Mouse (Mus musculus): Measurements from ENCODE around the gene Olfr1368. TPM values are rescaled to one million over a fixed set of nuclear protein-coding genes. Genes with fewer than 3 reads are reported as not detected.
A peak's percentile ranks its signal among the peaks of the same experiment; 100 is the strongest.

The Olfr1368 gene
- polyA plus RNA-seq, 1 experiment: not detected

DNA sequence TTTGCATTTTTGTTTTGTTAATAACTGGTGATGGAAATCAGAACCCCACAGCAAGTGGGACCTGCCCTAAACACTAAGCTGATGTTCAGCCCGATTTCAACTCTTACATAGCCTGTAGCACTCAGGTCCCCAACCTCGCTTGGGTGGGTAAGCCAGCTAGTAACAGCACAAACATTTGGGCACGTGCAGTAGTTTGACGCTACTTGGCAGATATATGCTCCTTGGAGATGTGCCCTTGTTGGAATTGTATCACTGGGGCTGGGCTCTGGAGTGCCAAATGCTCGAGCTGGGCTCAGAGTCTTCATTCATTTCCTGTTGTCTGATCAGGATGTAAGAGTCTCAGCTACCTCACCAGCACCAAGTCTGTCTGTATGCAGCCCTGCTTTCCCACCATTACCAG lies 16.9 kb upstream of the Olfr1368 start:
- H3K4me2 ChIP-seq (ENCODE audit: low read depth): no peak overlapping the region
- H3K79me2 ChIP-seq (ENCODE audit: control insufficient read depth, insufficient read depth): no peaks in the 10 kb centered on the region
- H3ac ChIP-seq (ENCODE audit: control insufficient read depth, insufficient read length): no peak overlapping the region
- no peak overlapping the region for H3K4me3 ChIP-seq
- TF ChIP-seq MAX (IDR thresholded peaks at IDR 0.05; ENCODE audit: low read depth) (no peak), TCF12 (IDR thresholded peaks at IDR 0.05; ENCODE audit: insufficient read depth, poor library complexity, severe bottlenecking) (no peak), USF1 (IDR thresholded peaks at IDR 0.05; ENCODE audit: low read depth) (no peak)
- H3K36me3 ChIP-seq (ENCODE audit: control insufficient read depth, insufficient read depth): no peaks in the 10 kb centered on the region
- peaks cover 2% of the 10 kb centered on the region for H3K27me3 ChIP-seq (ENCODE audit: control insufficient read depth, insufficient read depth, insufficient read length)

DNA sequence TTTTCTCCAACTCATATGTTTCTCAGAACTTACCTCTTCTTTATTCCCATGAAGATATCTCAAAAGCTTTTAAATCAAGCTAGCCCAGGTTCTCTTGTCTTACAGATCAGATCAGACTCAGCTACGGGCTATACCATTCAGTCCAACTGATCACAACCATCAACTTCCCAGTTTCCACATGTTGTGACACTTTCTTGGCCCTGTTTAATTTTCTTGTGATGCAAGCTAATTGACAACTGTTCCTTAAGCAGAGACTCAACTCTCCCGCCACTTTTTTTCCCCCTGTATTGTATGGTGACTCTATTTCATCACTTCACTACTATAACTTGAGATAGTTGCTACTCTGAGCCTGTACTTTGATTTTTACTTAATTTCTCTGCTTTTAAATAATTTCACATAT lies 15.9 kb upstream of the Olfr1368 start:
- TF ChIP-seq POLR2AphosphoS2 (IDR thresholded peaks at IDR 0.05; ENCODE audit: insufficient read length, low read depth): no peak
- TF ChIP-seq MYOG (IDR thresholded peaks at IDR 0.05; ENCODE audit: control insufficient read depth in 1 of 3, insufficient read depth in 1 of 3, insufficient read length in 2 of 3, low read depth in 2 of 3): no peak
- no peak for TF ChIP-seq MAX (IDR thresholded peaks at IDR 0.05; ENCODE audit: low read depth)
- no peak for TF ChIP-seq TCF3 (IDR thresholded peaks at IDR 0.05; ENCODE audit: insufficient read length, low read depth)
- no peak for TF ChIP-seq TCF12 (IDR thresholded peaks at IDR 0.05; ENCODE audit: insufficient read depth, poor library complexity, severe bottlenecking)
- no peak for TF ChIP-seq CEBPB (IDR thresholded peaks at IDR 0.05; ENCODE audit: insufficient read depth, poor library complexity, severe bottlenecking)
- no peak for TF ChIP-seq E2F4 (IDR thresholded peaks at IDR 0.05; ENCODE audit: insufficient read depth)
- TF ChIP-seq MYOD1 (IDR thresholded peaks at IDR 0.05; ENCODE audit: control insufficient read depth in 1 of 3, insufficient read length in 2 of 3, low read depth in 2 of 3): no peak
- Histone ChIP-seq H3K4me2 (ENCODE audit: low read depth) (peak overlapping the region; percentile 69), H3ac (ENCODE audit: control insufficient read depth, insufficient read length) (no peak overlapping the region), H3K4me3 (peak overlapping the region; percentile 40), H3K36me3 (ENCODE audit: control insufficient read depth, insufficient read depth) (no peaks in the 10 kb centered on the region), H3K27me3 (ENCODE audit: control insufficient read depth, insufficient read depth, insufficient read length) (peaks cover 5% of the 10 kb centered on the region), H3K79me2 (ENCODE audit: control insufficient read depth, insufficient read depth) (no peaks in the 10 kb centered on the region)

DNA sequence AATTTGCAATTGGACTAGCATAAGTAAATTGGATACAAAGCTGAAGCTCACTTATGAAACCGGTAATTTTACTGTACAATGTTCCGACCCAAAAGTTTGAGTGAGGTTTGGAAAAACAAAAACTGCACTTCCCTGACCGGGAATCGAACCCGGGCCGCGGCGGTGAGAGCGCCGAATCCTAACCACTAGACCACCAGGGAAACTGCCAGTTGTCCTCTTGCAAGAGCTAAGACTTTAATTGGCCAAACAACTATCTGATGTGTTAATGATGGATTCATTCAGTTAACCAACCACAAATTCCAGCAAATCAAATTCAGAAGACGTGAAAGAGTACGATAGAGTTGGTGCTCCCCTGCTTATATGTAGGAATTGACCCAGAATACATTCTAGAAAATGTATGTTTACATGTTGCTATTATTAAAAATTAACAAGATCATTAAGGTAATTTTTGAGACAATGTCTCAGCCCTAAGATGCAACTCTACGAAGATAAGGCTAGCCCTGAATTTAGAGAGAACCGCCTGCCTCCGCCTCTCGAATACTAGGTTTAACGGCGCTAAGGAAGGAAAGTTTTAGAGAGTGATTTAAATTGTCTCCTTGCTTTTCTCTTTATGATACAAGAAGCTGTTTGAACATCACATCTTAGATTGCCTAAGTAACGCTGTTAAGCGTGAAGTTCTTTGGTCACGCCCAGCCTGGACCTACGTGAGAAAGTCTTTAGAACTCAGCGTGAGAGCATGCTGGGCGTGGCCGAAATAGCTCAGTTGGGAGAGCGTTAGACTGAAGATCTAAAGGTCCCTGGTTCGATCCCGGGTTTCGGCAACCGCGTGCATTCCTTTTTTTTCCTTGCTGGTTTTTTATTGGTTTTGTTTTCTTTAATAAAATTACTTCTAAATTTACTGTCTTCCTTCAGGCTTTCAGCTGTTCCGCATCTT lies 15.3 kb upstream of the Olfr1368 start:
- Histone ChIP-seq H3K27me3 (ENCODE audit: control insufficient read depth, insufficient read depth, insufficient read length) (peaks cover 5% of the 10 kb centered on the region), H3K36me3 (ENCODE audit: control insufficient read depth, insufficient read depth) (no peaks in the 10 kb centered on the region), H3ac (ENCODE audit: control insufficient read depth, insufficient read length) (no peak overlapping the region), H3K4me3 (peak overlapping the region; percentile 40), H3K4me2 (ENCODE audit: low read depth) (peak overlapping the region; percentile 98), H3K79me2 (ENCODE audit: control insufficient read depth, insufficient read depth) (no peaks in the 10 kb centered on the region)
- TF ChIP-seq POLR2AphosphoS2 (IDR thresholded peaks at IDR 0.05; ENCODE audit: insufficient read length, low read depth): no peak
- TF ChIP-seq POLR2A (IDR thresholded peaks at IDR 0.05; ENCODE audit: insufficient read length, low read depth): no peak
- no peak for TF ChIP-seq USF1 (IDR thresholded peaks at IDR 0.05; ENCODE audit: low read depth)
- TF ChIP-seq CEBPB (IDR thresholded peaks at IDR 0.05; ENCODE audit: insufficient read depth, poor library complexity, severe bottlenecking): no peak
- no peak for TF ChIP-seq TCF3 (IDR thresholded peaks at IDR 0.05; ENCODE audit: insufficient read length, low read depth)

DNA sequence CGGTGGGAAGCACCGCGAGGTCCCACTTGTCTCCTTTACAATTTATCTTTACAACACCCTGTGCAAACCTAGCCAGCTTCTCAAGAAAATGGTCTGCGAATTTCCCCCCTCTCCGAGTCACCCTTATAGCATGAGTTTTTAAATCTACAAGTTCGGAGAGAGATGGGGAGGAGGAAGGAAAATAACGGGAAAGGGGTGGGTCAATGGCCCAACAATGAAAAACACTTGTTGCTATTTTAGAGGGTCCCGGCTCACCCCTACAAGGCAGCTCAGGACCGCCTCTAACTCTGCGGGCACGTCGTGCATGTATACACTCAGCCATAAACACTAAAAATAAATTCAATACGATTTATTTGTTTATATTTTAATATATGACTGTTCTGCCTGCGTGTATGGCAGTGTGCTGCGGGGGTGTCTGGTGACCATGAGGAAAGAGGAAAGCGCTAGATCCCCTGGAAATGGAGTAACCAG lies 14.4 kb upstream of the Olfr1368 start:
- TF ChIP-seq TCF3 (IDR thresholded peaks at IDR 0.05; ENCODE audit: insufficient read length, low read depth): no peak
- no peak for TF ChIP-seq MAX (IDR thresholded peaks at IDR 0.05; ENCODE audit: low read depth)
- no peak for TF ChIP-seq CEBPB (IDR thresholded peaks at IDR 0.05; ENCODE audit: insufficient read depth, poor library complexity, severe bottlenecking)
- TF ChIP-seq USF1 (IDR thresholded peaks at IDR 0.05; ENCODE audit: low read depth): no peak
- TF ChIP-seq E2F4 (IDR thresholded peaks at IDR 0.05; ENCODE audit: insufficient read depth): no peak
- TF ChIP-seq MYOD1 (IDR thresholded peaks at IDR 0.05; ENCODE audit: control insufficient read depth in 1 of 3, insufficient read length in 2 of 3, low read depth in 2 of 3): no peak
- TF ChIP-seq MYOG (IDR thresholded peaks at IDR 0.05; ENCODE audit: control insufficient read depth in 1 of 3, insufficient read depth in 1 of 3, insufficient read length in 2 of 3, low read depth in 2 of 3): no peak
- no peak for TF ChIP-seq POLR2A (IDR thresholded peaks at IDR 0.05; ENCODE audit: insufficient read length, low read depth)
- no peak for TF ChIP-seq TCF12 (IDR thresholded peaks at IDR 0.05; ENCODE audit: insufficient read depth, poor library complexity, severe bottlenecking)
- H3K36me3 ChIP-seq (ENCODE audit: control insufficient read depth, insufficient read depth): no peaks in the 10 kb centered on the region
- H3ac ChIP-seq (ENCODE audit: control insufficient read depth, insufficient read length): no peak overlapping the region
- peaks cover 5% of the 10 kb centered on the region for H3K27me3 ChIP-seq (ENCODE audit: control insufficient read depth, insufficient read depth, insufficient read length)
- peak overlapping the region; percentile 98 for H3K4me2 ChIP-seq (ENCODE audit: low read depth)
- H3K4me3 ChIP-seq: peak overlapping the region; percentile 40
- no peaks in the 10 kb centered on the region for H3K79me2 ChIP-seq (ENCODE audit: control insufficient read depth, insufficient read depth)

DNA sequence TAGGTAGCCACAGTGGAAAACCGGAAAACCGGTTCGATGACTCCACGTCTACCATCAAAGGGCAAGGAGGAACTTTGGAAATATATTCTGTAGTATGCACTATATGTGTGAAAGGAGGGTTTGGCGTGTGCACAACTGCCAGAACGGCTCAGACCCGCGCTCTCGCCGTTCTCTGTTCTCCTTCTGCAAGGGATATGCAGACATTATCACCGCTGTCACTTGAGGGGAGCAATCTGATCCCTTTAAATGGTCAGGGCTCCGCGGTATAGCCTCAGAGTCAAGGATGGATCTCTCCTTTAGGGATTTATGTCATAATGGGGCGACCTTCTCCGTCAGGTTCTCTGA lies 13.8 kb upstream of the Olfr1368 start:
- TF ChIP-seq USF1 (IDR thresholded peaks at IDR 0.05; ENCODE audit: low read depth): no peak
- TF ChIP-seq SRF (IDR thresholded peaks at IDR 0.05; ENCODE audit: control insufficient read depth, insufficient read length, low read depth): no peak
- TF ChIP-seq MYOD1 (IDR thresholded peaks at IDR 0.05; ENCODE audit: control insufficient read depth in 1 of 3, insufficient read length in 2 of 3, low read depth in 2 of 3): no peak
- TF ChIP-seq E2F4 (IDR thresholded peaks at IDR 0.05; ENCODE audit: insufficient read depth): no peak
- no peak for TF ChIP-seq MAX (IDR thresholded peaks at IDR 0.05; ENCODE audit: low read depth)
- TF ChIP-seq POLR2A (IDR thresholded peaks at IDR 0.05; ENCODE audit: insufficient read length, low read depth): no peak
- no peak for TF ChIP-seq CEBPB (IDR thresholded peaks at IDR 0.05; ENCODE audit: insufficient read depth, poor library complexity, severe bottlenecking)
- TF ChIP-seq POLR2AphosphoS2 (IDR thresholded peaks at IDR 0.05; ENCODE audit: insufficient read length, low read depth): no peak
- TF ChIP-seq TCF3 (IDR thresholded peaks at IDR 0.05; ENCODE audit: insufficient read length, low read depth): no peak
- no peak for TF ChIP-seq TCF12 (IDR thresholded peaks at IDR 0.05; ENCODE audit: insufficient read depth, poor library complexity, severe bottlenecking)
- TF ChIP-seq MYOG (IDR thresholded peaks at IDR 0.05; ENCODE audit: control insufficient read depth in 1 of 3, insufficient read depth in 1 of 3, insufficient read length in 2 of 3, low read depth in 2 of 3): no peak
- TF ChIP-seq REST (IDR thresholded peaks at IDR 0.05; ENCODE audit: insufficient read depth, insufficient read length): no peak
- Histone ChIP-seq H3K79me2 (ENCODE audit: control insufficient read depth, insufficient read depth) (no peaks in the 10 kb centered on the region), H3K4me3 (peak overlapping the region; percentile 40), H3ac (ENCODE audit: control insufficient read depth, insufficient read length) (no peak overlapping the region), H3K27me3 (ENCODE audit: control insufficient read depth, insufficient read depth, insufficient read length) (peaks cover 5% of the 10 kb centered on the region), H3K4me2 (ENCODE audit: low read depth) (peak overlapping the region; percentile 98), H3K36me3 (ENCODE audit: control insufficient read depth, insufficient read depth) (no peaks in the 10 kb centered on the region)

Measured in myocyte (in vitro differentiated cells).